Mouse (Mus musculus) frontal cortex, postnatal 25 days (tissue): ENCODE data around the gene Gm11541.
"Not testable (repeated sequence)": the region's sequence is repeated elsewhere in the genome, so short reads cannot be mapped to it uniquely, and the experiment has no call there.

Experiments
- DNase-seq, 2 experiments: peaks; one replicate each; pipeline ENCODE4 v3.0.0; 2022; ENCODE audit warnings: low spot score in 2 of 2

Gene Gm11541

GRCm38 (mm10) chr11:94697703-94698464 lies 6.4 kb downstream of the Gm11541 start:
- no peak for DNase-seq

- DNase-seq: no peak
These were observed 7.2 kb downstream of the Gm11541 start for GRCm38 (mm10) chr11:94697140-94697539.

GRCm38 (mm10) chr11:94695508-94695907 lies 8.8 kb downstream of the Gm11541 start:
- DNase-seq: no peak

- not testable (repeated sequence) for DNase-seq
These were observed 11.8 kb downstream of the Gm11541 start for GRCm38 (mm10) chr11:94692502-94692901.

GRCm38 (mm10) chr11:94687178-94687577 lies 17.1 kb downstream of the Gm11541 start:
- DNase-seq: no peak

GRCm38 (mm10) chr11:94682427-94682826 lies 21.9 kb downstream of the Gm11541 start:
- no peak for DNase-seq

- DNase-seq: no peak
These were observed 22.7 kb downstream of the Gm11541 start for GRCm38 (mm10) chr11:94681640-94682039.

GRCm38 (mm10) chr11:94680639-94681038 lies 23.7 kb downstream of the Gm11541 start:
- DNase-seq: no peak

GRCm38 (mm10) chr11:94677607-94678145 lies 26.6 kb downstream of the Gm11541 start:
- DNase-seq: no peak

GRCm38 (mm10) chr11:94676754-94677606 lies 27.3 kb downstream of the Gm11541 start, which contains the start of gene Xylt2:
TSS of gene Xylt2 (minus strand) at chr11:94677515.
- DNase-seq: peak; percentile 74 to 76

GRCm38 (mm10) chr11:94676308-94676707 lies 28.0 kb downstream of the Gm11541 start:
- no peak for DNase-seq

GRCm38 (mm10) chr11:94675446-94675845 lies 28.9 kb downstream of the Gm11541 start:
- DNase-seq: no peak

- no peak for DNase-seq
These were observed 29.3 kb downstream of the Gm11541 start for GRCm38 (mm10) chr11:94674984-94675383.

- no peak for DNase-seq
These were observed 39.0 kb downstream of the Gm11541 start for GRCm38 (mm10) chr11:94665281-94665680.

GRCm38 (mm10) chr11:94661344-94661743 lies 43.0 kb downstream of the Gm11541 start:
- no peak for DNase-seq

GRCm38 (mm10) chr11:94653663-94654436 lies 50.4 kb downstream of the Gm11541 start, which contains the start of the genes Mrpl27 and Eme1:
TSS of gene Mrpl27 (plus strand) at chr11:94653767.
TSS of gene Eme1 (minus strand) at chr11:94653964.
- DNase-seq: peak; percentile 72 to 78

- no peak for DNase-seq
These were observed 51.3 kb downstream of the Gm11541 start for GRCm38 (mm10) chr11:94652973-94653372.

- DNase-seq: not testable (repeated sequence)
These were observed 53.1 kb downstream of the Gm11541 start for GRCm38 (mm10) chr11:94651241-94651640.

GRCm38 (mm10) chr11:94646457-94646856 lies 57.8 kb downstream of the Gm11541 start:
- DNase-seq: no peak
